Mouse (Mus musculus) neural tube, embryonic 15.5 days (tissue): ENCODE measurements around the gene Mcpt9. TPM values are rescaled to one million over a fixed set of nuclear protein-coding genes. Genes with fewer than 3 reads are reported as not detected.

ENCODE experiments used
- polyA plus RNA-seq: library from polyadenylated mRNA; unstranded; fragments of >200 nt; fragmentation: Nextera tagmentation; extraction: Ambion mirVana; gene quantifications from 2 replicates; pipeline ENCODE4 v1.2.1, GENCODE M21; 2015

Mcpt9 gene
- polyA plus RNA-seq, 1 experiment from 2014 or later = not detected

Other genes with a start within 250 kb of the Mcpt9 start
- 4.1 and 5.2 TPM in 2 replicates for gene Adcy4, start 246.4 kb downstream of the Mcpt9 start, polyA plus RNA-seq
- gene Ripk3, start 241.6 kb downstream of the Mcpt9 start, polyA plus RNA-seq = 2.8 and 14.2 TPM in 2 replicates
- 9.8 and 11.5 TPM in 2 replicates for gene Nfatc4, start 207.4 kb downstream of the Mcpt9 start, polyA plus RNA-seq
- 9.5 and 10.8 TPM in 2 replicates for gene Nynrin, start 176.5 kb downstream of the Mcpt9 start, polyA plus RNA-seq
- 0.45 and 0.58 TPM in 2 replicates for gene Cbln3, start 146.1 kb downstream of the Mcpt9 start, polyA plus RNA-seq
- gene Khnyn, start 145.5 kb downstream of the Mcpt9 start, polyA plus RNA-seq = 11.0 and 11.9 TPM in 2 replicates
- 148 and 166 TPM in 2 replicates for gene Sdr39u1, start 130.2 kb downstream of the Mcpt9 start, polyA plus RNA-seq
- gene Cma1, start 85.8 kb downstream of the Mcpt9 start, polyA plus RNA-seq = 1.7 and 3.5 TPM in 2 replicates
- gene Cma2, start 79.5 kb downstream of the Mcpt9 start, polyA plus RNA-seq = not detected in 2 replicates
- gene Mcpt1, start 12.5 kb downstream of the Mcpt9 start, polyA plus RNA-seq = not detected in 2 replicates
- not detected in 2 replicates for gene Mcpt2, start 11.5 kb upstream of the Mcpt9 start, polyA plus RNA-seq
- gene Mcpt4, start 31.8 kb upstream of the Mcpt9 start, polyA plus RNA-seq = 0.18 TPM in 1 of 2 replicates, not detected in the other
- 0.37 and 0.47 TPM in 2 replicates for gene Mcpt8, start 54.8 kb upstream of the Mcpt9 start, polyA plus RNA-seq
- not detected in 2 replicates for gene Ctsg, start 72.1 kb upstream of the Mcpt9 start, polyA plus RNA-seq
- gene Gzme, start 90.1 kb upstream of the Mcpt9 start, polyA plus RNA-seq = not detected in 2 replicates
- gene Gzmd, start 102.1 kb upstream of the Mcpt9 start, polyA plus RNA-seq = not detected in 2 replicates
- not detected in 2 replicates for gene Gzmg, start 129.1 kb upstream of the Mcpt9 start, polyA plus RNA-seq
- not detected in 2 replicates for gene Gzmn, start 144.1 kb upstream of the Mcpt9 start, polyA plus RNA-seq
- not detected in 2 replicates for gene Gzmf, start 180.9 kb upstream of the Mcpt9 start, polyA plus RNA-seq
- gene Gzmc, start 204.2 kb upstream of the Mcpt9 start, polyA plus RNA-seq = 0.20 TPM in 1 of 2 replicates, not detected in the other
- gene Gzmb, start 231.8 kb upstream of the Mcpt9 start, polyA plus RNA-seq = 1.7 TPM in 1 of 2 replicates, not detected in the other